Mouse (Mus musculus): Measurements from ENCODE around the gene Fto.

Fto gene

GRCm38 (mm10) chr8:91357493-91358014 is 44.2 kb downstream of the Fto start:
- no peak for DNase-seq (ENCODE audit: low spot score in 2 of 2)

GRCm38 (mm10) chr8:91358016-91358415 is 44.7 kb downstream of the Fto start:
- no peak for DNase-seq (ENCODE audit: low spot score in 2 of 2)

- no peak for DNase-seq (ENCODE audit: low spot score in 2 of 2)
These were observed 46.2 kb downstream of the Fto start for GRCm38 (mm10) chr8:91359511-91359910.

GRCm38 (mm10) chr8:91360644-91361357 is 47.5 kb downstream of the Fto start:
- DNase-seq (ENCODE audit: low spot score in 2 of 2): no peak

- DNase-seq (ENCODE audit: low spot score in 2 of 2): no peak
These were observed 50.0 kb downstream of the Fto start for GRCm38 (mm10) chr8:91363272-91363860.

- no peak for DNase-seq (ENCODE audit: low spot score in 2 of 2)
These were observed 50.9 kb downstream of the Fto start for GRCm38 (mm10) chr8:91364216-91364615.

- DNase-seq (ENCODE audit: low spot score in 2 of 2): no peak
These were observed 52.5 kb downstream of the Fto start for GRCm38 (mm10) chr8:91365804-91366203.

- DNase-seq (ENCODE audit: low spot score in 2 of 2): no peak
These were observed 57.6 kb downstream of the Fto start for GRCm38 (mm10) chr8:91370899-91371298.

GRCm38 (mm10) chr8:91371995-91372394 is 58.7 kb downstream of the Fto start:
- DNase-seq (ENCODE audit: low spot score in 2 of 2): no peak

GRCm38 (mm10) chr8:91372780-91373577 is 59.7 kb downstream of the Fto start:
- DNase-seq (ENCODE audit: low spot score in 2 of 2): no peak

- no peak for DNase-seq (ENCODE audit: low spot score in 2 of 2)
These were observed 62.0 kb downstream of the Fto start for GRCm38 (mm10) chr8:91375054-91375938.

- DNase-seq (ENCODE audit: low spot score in 2 of 2): no peak
These were observed 63.5 kb downstream of the Fto start for GRCm38 (mm10) chr8:91376785-91377184.

GRCm38 (mm10) chr8:91377275-91377674 is 64.0 kb downstream of the Fto start:
- no peak for DNase-seq (ENCODE audit: low spot score in 2 of 2)

GRCm38 (mm10) chr8:91378846-91379499 is 65.6 kb downstream of the Fto start:
- DNase-seq (ENCODE audit: low spot score in 2 of 2): peak; percentile 77 to 87

- DNase-seq (ENCODE audit: low spot score in 2 of 2): no peak
These were observed 67.6 kb downstream of the Fto start for GRCm38 (mm10) chr8:91380796-91381542.

- no peak for DNase-seq (ENCODE audit: low spot score in 2 of 2)
These were observed 68.3 kb downstream of the Fto start for GRCm38 (mm10) chr8:91381543-91382106.

- DNase-seq (ENCODE audit: low spot score in 2 of 2): no peak
These were observed 69.9 kb downstream of the Fto start for GRCm38 (mm10) chr8:91383210-91383609.

- no peak for DNase-seq (ENCODE audit: low spot score in 2 of 2)
These were observed 70.5 kb downstream of the Fto start for GRCm38 (mm10) chr8:91383811-91384210.

GRCm38 (mm10) chr8:91384389-91384788 is 71.1 kb downstream of the Fto start:
- DNase-seq (ENCODE audit: low spot score in 2 of 2): no peak

- DNase-seq (ENCODE audit: low spot score in 2 of 2): no peak
These were observed 72.5 kb downstream of the Fto start for GRCm38 (mm10) chr8:91385808-91386207.

Data from right cerebral cortex, adult 2 months (tissue).